Mouse (Mus musculus) heart, postnatal 36 days (tissue): ENCODE measurements around the gene Lsp1. TPM values are rescaled to one million over a fixed set of nuclear protein-coding genes. Genes with fewer than 3 reads are reported as not detected.
A peak's percentile ranks its signal among the peaks of the same experiment; 100 is the strongest.

Source experiments
- DNase-seq, 2 experiments: peaks; one replicate each; pipeline ENCODE4 v3.0.0; 2021 to 2022
- intact Hi-C: fragments of 180-260 bp; cut with DNase I; formaldehyde crosslinking; loops from one replicate; pipeline ENCODE4 v1.15.1; 2025
- total RNA-seq, 2 experiments: library from RNA; stranded (reverse); gene quantifications; 2 replicates each; pipeline ENCODE4 v1.2.3; 2021

Gene Lsp1
- total RNA-seq, 2 experiments from 2014 or later, result 31.7 to 40.4 TPM

DNA sequence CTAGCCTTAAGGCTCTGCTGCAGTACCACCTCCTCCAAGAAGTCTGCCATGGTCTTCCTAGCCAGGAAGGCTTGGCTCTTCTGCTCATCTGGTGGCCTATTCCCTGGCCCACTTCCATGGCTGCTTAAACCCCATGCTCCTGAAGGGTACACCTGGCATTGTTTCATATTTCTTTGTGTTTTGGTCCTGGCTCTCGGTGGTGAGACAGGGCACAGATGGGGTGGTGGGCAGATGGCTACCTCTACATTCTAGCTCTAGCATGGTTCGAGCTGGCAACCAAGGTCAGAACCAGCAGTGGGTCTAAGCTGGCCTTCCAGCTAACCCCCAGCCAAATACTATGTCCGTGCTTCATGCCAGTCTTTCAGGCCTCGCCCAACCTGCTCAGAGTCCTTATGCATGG, 12.3 kb downstream of the Lsp1 start:
- DNase-seq, result peak; percentile 1 to 7
- intact Hi-C loops, result no loop called here

DNA sequence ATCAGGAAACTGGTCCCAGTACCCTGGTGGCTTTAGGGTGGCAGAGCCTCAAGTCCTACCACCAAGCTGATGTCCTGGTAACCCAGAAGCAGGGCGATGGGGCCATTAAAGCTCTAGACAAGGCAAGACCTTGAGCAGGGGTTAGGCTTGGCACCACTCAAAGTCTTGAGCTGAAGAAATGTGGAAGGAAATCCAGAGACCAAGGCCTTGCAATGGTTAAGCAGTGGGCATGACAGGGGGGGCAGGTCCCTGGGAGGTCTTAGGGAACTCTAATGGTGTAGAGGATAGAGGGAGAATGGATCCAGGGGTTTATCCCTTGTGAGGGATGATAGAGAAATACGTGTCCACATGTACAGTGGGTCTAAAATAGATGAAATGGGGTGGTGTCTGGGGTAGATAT, 12.9 kb downstream of the Lsp1 start:
- intact Hi-C loops, result no loop called here
- DNase-seq, result peak in 1 of 2 experiments; percentile 3

DNA sequence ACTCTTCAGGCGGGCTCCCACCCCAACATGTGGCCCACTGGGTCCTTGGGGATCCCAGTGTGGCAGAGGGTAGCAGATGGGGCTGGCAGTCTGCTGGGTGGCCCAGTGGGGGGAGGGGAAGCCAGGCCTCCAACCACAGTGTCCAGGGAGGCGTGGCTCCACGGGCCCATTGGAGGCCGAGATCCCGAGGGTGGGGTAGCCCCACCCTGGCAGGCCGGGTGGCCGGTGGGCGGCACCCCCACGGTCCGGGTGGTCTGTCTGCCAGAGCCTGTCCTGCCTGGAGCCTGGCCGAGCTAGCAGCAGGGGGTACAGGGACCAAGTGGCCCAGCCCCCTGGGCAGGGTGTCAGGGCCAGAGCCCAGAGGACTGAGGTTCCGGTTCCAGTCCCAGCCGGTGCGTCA, 14.2 kb downstream of the Lsp1 start:
- intact Hi-C loops, result no loop called here
- peak; percentile 65 to 73 for DNase-seq

DNA sequence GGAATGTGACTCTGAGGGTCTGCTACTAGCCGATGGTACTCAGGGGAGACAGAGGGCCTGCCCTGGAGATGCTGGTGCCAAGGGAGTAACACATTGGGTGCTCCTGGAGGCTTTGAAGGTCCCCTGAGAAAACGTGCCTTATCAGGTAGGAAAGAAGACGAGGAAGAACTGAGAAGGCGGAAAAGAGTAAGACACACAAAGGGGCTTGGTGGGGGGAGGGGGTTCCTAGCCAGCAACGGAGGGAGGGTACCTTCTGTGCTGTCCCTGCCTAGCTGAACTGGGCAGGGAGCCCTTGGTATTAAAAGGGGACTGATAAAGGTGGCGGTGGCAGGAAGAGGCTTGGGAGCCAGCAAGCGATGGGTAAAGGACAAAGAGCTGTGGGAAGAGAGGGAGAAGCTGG, 15.0 kb downstream of the Lsp1 start:
- intact Hi-C loops, result no loop called here
- DNase-seq, result peak in 1 of 2 experiments; percentile 24

DNA sequence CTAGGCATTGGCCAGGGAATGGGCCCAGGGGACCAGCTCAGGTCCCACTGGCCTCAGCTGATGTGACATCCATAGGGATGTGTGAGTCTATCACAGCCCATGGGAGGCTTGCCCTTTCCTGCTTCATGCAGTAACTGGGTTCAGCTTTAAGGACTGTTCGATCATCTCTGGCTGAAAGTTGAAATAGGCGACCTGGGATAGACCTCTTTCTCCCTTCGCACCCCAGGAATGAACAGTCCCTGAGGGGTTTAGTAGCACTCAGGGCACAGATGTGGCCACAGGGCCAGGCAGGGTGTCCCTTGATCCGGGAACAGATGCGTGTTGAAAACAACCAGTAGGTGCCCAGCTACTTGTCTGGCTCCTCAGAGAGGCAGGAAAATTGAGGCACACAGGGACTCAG, 15.7 kb downstream of the Lsp1 start:
- intact Hi-C loops, result no loop called here
- no peak for DNase-seq

DNA sequence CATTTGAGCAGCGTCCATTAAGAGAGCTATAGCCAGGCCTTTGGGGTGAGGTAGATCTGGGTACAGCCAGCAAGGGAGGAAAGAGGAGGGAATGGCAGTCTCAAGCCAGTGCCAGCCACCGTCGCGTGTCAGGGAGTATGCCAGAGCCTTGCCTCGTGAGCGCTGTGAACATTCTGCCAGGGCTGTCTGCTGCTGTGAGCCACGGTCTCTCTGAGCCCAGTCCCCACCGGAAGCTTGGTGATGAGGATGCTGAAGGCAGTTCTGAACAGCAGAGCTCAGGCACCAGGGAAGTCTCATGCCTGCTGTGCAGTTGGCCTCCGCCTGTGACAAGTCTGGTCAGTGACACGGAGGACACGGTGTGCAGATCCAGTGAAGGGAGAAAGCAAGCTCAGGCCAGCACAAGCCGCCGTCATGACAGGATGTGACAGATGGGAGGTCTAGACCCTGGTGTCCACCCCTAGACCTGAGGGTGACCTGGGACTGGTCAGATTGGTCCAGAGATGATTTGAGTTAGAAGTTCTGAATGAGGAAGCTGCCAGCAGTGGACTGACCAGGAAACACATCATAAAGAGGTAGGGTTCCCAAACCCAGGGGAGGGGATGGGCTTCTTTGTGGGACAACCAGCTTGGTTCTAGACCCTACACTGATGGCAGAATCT, 16.3 kb downstream of the Lsp1 start:
- peak in 1 of 2 experiments; percentile 55 for DNase-seq
- intact Hi-C loops, result no loop called here

DNA sequence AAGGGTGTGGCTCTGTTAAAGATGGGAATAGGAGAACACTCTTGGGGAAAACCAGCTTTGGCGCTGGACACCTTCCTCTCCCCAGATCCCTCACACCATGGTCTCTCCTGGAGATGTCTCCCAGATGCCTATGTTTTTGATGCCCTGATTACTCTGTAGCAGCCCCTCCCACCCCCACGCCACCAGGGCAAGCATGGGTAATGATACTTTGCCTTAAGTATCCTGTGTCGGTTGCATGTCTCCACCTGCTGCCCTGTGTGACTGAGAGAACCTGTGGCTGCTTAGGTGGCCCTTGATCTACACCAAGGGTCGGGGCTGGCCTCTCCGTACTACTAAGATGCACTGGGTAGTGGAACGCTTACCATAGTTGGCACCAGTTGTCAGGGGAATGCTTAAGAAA, 17.4 kb downstream of the Lsp1 start:
- intact Hi-C loops, result no loop called here

DNA sequence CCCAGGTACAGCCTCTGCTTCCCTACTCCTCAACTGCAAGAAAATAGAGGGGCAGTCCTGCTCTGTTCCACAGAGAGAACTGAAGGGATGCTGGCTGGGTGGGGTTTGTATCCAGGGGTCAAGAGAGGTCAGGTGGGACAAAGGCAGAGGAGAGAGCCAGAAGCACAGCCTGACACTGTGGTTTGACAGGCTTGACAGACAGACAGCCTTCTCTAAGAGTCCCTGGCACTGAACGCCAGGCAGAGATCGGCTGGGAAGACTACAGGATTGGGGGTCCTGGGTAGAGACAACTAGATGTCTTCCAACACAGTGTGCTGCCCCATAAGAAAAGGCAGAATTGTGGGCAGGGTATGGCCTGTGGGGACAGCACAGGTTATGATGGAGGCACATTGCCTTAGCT, 18.0 kb downstream of the Lsp1 start:
- no peak for DNase-seq
- intact Hi-C loops, result no loop called here

More for the DNA sequence above, 17.4 kb downstream of the Lsp1 start:
- no peak for DNase-seq

DNA sequence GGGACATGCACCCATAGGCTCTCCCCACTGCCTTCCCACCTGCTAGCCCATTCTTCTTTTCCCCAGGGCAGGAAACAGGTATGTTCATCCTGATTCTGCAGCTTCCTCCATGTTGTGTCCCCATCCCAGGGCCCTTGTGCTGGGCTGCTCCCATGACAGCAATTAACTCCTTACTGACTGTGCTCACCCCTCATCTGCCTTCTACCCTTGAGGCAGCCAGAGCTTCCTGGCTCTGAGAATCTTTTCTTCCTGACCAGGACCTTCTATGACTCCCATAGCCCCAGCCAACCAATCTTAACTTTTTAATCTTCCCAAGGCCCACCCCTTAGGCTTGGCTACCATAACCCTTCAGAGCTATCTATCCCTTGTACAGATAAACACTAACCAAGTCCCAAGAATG, 18.7 kb downstream of the Lsp1 start:
- intact Hi-C loops, result no loop called here

DNA sequence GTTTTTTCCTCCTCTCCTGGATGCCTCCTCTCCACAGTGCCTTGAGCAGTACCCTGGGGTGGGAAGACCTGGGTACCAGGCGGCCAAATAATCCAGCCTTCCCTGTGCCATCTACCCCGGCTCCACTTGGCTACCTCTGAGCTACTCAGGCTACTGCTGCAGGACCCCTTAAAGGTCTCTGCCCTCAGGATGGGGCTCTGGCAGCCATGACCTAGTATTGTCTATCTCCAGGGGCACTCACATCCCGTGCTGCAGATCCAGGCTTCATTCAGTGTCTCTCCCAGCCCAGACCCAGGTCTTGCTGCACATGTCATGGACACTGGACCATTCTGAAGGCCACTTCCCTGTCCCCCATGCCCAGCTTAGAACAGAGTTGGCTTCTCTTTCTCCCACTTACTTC, 19.3 kb downstream of the Lsp1 start:
- no peak for DNase-seq
- intact Hi-C loops, result no loop called here

More for the DNA sequence above, 18.7 kb downstream of the Lsp1 start:
- no peak for DNase-seq

DNA sequence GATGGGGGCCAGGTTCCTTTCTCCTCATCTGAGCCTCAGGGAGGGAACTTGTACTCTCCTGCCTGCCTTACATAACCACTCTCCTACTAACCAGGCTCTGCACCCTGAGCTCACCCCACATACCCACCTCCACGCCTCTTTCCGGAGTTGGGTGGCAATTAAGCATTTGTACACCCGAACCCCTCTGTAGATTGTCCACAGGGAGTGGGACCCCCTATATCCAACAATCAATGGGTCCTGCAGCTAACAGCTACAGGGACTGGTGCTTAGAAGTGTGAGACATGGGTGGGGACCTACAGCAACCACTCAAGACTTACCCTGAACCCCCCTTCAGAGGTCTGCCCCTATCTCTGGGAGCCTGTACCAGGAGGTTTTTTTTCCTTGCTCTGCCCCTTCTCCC, 20.1 kb downstream of the Lsp1 start:
- intact Hi-C loops, result loop anchor here (1.0 kb wide), 1 partner anchor 100 kb away; no protein-coding TSS in a partner anchor
- DNase-seq, result no peak

DNA sequence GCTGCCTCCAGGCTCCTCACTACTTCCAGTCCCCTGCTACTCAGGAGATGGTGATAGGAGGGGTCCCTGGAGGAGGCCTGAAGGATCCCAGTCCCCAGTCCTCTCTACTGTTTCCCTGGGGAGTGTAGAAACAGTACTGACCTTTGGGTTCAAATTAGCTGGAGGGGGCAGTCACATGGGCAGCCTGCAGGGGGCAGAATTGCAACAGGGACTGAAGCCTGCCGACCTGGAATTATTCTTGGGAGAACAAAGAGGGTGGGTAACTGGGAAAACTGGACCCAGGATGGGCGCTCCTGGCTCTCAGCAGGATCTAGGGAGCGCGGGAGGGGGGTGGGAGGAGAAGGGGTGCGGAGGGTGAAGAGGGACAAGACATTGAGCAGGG, 20.6 kb downstream of the Lsp1 start:
- intact Hi-C loops, result loop anchor here (1.0 kb wide), 1 partner anchor 99 kb away; no protein-coding TSS in a partner anchor
- DNase-seq, result peak; percentile 76 to 78

DNA sequence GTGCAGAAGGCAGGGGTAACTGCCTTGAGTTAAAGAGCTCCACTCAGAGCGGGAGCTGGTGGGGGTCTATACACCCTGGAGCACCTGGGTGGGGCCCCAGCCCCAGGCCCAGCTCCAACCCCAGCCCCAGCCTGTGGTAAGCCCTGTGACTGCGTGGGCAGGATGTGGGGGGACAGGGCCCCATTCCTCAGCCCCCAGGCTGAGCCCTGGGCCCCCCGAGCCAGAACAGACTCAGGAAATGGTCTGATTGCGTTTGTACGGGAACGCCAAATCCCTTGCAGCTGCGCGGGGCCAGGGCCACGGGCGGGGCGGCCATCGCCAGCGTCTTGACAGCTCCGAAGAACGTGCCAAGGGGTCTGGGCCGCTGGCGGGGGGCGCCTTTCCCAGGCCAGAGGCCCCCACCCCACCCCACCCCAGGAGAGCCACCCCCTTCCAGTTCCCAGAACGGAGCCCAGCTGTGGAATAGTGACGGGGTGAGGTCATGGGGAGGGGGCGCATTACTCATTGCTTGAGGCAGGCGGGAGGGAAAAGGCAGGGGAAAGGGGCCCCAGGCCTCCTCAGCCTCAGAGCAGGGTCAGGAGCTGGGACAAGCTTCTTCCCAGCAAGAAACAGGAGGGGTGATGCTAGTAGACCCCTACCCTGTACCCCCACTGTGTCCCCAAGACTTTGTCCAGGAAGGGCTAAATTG, 21.1 kb downstream of the Lsp1 start:
- DNase-seq, result peak; percentile 62 to 80
- intact Hi-C loops, result loop anchor here (1.0 kb wide), 1 partner anchor 99 kb away; no protein-coding TSS in a partner anchor

DNA sequence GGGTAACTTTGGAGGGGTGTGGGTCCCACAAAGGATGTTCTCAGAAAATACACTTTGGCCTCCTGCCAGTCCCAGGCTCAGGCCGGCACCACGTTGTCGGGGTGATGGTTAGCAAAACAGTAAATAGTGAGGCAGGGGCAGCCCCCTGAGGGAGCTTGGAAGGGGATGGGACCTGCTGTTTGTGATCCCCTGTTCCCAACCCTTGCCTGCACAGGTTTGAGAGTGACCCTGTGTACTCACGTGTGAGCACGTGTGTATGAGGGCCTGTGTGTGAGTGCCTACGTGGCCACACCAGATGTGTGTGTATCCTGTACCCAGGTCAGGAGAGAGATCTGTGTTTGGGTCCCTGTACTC, 21.6 kb downstream of the Lsp1 start:
- intact Hi-C loops, result no loop called here

DNA sequence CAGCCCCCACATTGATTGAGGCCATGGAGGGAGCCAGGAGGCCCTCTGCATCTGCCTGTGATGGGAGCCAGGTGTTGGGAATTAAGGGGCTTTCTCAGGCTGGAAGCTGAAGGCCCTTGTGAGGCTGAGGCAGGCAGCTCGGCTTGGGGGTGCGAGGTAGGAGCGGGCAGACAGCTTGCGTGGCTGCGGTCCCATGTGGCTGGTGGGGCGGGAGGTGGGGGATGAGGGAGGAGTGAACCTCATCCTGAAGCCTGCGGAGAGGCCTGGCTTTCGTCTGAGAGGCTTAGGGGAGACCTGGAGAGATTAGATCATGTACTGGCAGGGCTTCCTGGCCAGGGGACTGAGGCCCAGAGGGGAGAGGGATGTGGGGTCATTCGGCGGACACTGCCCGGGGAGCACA, 22.5 kb downstream of the Lsp1 start:
- DNase-seq, result peak in 1 of 2 experiments; percentile 40

More for the DNA sequence above, 21.6 kb downstream of the Lsp1 start:
- peak in 1 of 2 experiments; percentile 41 for DNase-seq

DNA sequence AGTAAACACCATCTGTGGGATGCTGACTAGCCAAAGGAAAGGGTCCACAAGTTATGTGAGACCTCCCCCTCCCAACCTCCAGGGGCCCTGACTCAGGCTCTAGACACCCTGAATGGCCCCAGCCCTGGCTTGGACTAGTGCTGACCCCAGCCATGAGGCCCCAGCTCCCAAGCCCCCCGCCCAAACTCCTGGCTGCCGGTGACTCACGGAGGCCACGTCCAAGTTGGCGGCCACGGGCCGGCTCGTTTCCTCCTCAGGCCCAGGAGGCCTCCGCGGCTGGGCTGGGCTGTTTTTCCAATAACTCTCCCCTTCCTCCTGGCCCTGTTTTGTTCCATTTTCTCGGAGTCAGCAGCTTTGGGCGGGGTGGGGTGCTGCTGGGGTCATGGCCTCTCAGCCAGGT, 24.2 kb downstream of the Lsp1 start:
- peak; percentile 70 to 71 for DNase-seq
- intact Hi-C loops, result no loop called here

More for the DNA sequence above, 22.5 kb downstream of the Lsp1 start:
- intact Hi-C loops, result no loop called here

DNA sequence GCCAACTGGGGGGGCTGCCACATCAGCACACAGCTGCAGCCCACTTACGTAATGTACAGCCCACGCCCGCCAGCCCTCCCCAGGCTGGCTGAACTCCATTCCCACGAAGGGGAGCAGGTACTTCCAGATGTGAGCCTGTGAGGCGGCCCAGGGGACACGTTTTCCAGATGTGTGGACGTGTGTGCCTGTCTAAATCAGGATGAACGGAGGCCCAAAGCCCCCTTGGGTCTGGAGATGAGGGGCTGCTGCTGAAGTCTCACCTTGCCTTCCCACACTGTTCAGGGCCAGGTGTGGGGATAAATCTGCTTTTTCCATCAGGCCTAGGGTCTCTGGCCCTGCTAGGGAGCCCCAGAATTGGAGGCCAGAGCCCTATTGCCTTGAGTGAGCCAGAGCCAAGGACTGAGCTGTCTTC, 26.1 kb downstream of the Lsp1 start:
- DNase-seq, result no peak
- intact Hi-C loops, result no loop called here

DNA sequence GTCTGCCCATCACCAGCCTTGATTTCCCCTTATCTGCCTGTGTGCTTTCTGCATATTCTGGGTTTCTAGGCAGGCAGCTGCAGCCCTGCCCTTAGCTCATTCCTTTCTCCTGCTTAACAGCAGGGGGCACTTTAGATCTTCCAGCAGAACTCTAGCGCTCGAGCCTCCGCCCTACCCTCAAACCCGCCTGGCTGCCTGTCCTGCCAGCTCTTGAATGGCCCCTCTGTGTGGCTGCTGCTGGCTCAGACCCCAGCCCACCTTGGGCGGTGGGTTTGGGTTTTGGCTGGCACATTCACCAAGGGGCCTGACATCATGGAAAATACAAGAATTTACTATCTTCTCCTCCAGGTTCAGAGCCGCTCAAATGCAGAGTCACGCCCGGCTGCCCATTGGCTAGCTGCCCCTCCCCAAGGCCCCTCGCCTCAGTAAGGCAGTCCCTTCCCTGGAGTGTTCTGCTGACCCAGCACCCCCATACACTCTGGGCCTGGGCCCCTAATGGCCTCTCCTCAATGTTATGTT, 26.8 kb downstream of the Lsp1 start:
- intact Hi-C loops, result no loop called here
- DNase-seq, result no peak

DNA sequence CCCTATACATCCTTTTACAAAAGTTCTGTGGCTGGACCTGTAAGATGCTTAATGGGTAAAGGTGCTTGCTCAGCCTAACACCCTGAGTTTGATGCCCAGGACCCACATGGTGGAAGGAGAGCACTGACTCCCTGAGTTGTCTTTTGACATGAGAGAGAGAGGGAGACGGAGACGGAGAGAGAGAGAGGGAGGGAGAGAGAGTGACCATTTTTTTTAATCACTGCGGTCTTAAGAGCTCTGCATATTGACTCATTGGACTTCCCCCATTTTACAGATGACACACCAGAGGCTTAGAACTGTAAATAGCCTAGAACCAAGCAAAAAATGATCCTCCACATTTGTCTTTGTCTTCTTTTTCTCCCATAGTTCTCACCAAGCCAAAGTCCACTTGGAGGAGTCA, 27.4 kb downstream of the Lsp1 start:
- intact Hi-C loops, result no loop called here
- DNase-seq, result no peak

DNA sequence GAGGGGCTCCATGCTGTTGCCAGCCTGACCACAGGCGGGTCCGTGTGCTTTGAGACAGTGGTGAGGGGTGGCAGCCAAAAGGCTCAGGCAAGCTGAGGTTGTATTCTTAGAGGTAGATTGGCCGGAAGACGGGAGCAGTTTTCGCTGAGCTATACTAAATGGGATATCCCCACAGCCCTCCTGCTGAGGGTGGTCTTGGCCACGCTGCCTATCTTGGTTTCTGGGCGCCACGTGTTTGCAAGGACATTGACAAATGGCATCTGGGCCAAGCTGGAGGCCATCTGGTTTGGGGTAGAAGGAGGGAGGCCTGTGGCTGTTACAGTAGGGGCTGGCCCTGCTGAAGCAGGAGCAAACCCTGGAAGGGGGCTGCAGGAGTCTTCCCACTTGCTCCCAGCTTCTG, 32.9 kb downstream of the Lsp1 start:
- no peak for DNase-seq
- intact Hi-C loops, result no loop called here

DNA sequence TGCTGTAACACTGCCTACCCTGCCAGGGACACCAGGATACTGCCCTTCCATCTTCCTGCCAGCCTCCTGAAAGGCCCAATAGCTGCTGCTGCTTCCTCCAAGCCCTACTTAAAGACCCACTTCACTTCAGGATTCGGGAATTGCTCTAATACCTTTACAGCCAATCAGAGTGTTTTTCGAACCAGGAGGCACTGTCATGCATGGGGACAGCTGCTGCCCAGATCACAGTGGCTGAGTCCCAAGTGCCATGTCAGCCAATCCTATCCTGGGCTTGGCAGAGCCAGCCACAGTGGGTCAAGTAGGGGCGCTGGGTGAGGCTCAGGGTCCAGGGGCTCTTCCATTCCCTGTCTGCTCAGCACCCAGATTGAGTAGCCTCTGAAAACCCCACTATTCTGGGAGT, 35.5 kb downstream of the Lsp1 start:
- peak in 1 of 2 experiments; percentile 45 for DNase-seq
- intact Hi-C loops, result no loop called here

DNA sequence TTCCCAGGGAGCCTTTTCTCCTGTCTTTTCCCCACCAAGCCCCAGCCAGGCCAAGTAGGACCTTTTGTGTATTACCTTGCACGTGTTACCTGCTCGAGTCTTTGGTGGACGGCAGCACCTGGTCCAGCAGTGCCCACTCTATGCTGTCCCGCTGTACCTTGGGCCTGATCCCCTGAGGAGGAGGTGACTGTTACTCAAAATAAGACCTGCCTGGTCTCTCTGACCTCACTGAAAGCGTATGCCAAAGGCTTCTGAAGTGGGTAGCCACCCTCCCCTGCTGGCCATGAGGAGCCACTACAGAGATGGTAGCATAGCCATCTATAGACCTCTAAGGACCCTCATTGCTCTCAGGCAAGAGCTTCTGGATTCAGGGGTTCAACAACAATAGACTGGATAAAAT, 36.2 kb downstream of the Lsp1 start:
- intact Hi-C loops, result loop anchor here (1.0 kb wide), 1 partner anchor 56 kb away; no protein-coding TSS in a partner anchor

More for the DNA sequence above, 36.2 kb downstream of the Lsp1 start:
- no peak for DNase-seq
